Mouse (Mus musculus): ENCODE measurements at regions not wholly inside any gene's neighbourhood (a gene's known extent, or its start where the extent isn't known, plus 50 kb on each side); places are given as distances from the start of the nearest gene placed in this dataset.

DNA sequence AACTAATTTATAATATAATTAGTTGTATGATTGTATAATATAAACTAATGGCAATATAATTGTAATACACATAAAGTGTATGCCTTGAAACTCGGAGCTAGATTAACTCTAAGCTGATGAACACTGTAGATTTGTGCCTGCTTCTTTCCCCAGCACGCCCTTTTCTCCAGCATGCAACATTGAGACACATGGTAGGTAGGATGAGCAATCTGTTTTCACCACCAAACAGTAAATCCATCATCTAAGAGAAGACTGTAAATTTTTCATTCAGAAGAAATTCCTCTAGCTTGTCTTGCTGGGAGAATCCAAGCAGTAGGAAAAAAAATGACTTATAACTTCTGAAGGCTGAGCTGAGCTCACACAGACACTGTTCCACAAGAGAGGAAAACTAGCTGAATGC is 71.8 kb upstream of the Adamts18 start:
- no peak for TF ChIP-seq CTCF (IDR thresholded peaks at IDR 0.05; ENCODE audit: low read depth, low read length)
- TF ChIP-seq POLR2AphosphoS5 (IDR thresholded peaks at IDR 0.05; ENCODE audit: insufficient replicate concordance, low read depth, low read length), result no peak

Data from G1E (cell line).